Mouse (Mus musculus) left cerebral cortex, adult 9 months (tissue): ENCODE measurements at regions not wholly inside any gene's neighbourhood (a gene's known extent, or its start where the extent isn't known, plus 50 kb on each side); places are given as distances from the start of the nearest gene placed in this dataset.

ENCODE experiments used
- DNase-seq, 2 experiments: peaks; one replicate each; pipeline ENCODE4 v3.0.0; 2022; ENCODE audit warnings: low spot score in 2 of 2

DNA sequence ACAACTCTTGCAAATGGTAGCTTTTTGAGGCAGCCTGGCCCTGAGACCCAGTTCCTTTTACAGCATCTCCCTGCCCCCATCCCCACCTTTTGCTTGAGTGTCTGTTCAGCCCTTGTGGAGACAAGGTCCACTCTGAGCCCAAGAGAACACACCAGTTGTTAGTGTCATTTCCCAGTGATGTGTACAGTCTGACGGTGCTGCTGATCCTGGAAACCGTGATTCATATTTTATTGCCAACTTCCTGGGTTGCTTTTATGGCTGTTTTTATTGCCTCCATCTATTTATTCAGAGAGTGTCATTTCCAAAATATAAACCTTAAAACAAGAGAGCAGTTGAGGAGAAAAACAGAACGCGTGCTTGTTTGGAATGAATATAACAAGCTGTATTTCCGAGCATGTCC lies 309.6 kb upstream of the Isl1 start:
- DNase-seq: no peak

DNA sequence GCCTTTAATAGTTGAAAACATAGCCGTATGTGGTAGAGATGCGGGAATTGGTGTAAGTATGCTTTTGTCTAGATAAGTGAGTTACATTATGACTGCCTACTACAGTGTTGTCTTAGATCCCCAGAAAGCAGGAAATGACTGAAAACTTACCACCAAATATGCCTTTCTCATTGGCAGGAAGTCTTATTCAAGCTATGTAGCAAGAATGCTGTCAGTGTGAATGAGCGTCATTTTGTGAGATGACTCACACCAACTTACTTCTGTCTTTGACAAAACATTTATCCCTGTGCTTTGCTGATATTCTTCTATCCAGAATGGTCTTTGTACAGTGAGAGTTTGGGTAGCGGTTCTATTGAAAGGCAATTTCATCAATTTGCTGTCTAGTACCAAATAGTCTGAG lies 286.9 kb upstream of the Isl1 start:
- DNase-seq: no peak

DNA sequence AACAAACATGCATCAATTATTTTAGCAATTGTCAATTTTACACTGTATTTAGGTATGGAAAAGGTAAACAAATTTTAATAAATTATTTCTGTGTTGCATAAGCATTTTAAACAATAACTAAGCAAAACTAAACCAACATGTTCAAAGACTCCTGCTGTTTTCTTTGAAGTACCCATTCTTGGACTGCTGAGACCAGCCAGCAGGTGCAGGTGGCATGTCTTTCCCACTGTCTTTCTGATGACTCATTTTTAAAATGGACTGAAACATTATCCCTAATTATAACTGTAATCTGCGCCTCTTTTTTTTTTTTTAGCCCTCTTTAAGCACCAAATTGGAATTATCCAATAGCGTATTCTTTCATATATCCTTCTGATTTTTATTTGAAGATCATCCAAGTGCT lies 286.0 kb upstream of the Isl1 start:
- DNase-seq: no peak

DNA sequence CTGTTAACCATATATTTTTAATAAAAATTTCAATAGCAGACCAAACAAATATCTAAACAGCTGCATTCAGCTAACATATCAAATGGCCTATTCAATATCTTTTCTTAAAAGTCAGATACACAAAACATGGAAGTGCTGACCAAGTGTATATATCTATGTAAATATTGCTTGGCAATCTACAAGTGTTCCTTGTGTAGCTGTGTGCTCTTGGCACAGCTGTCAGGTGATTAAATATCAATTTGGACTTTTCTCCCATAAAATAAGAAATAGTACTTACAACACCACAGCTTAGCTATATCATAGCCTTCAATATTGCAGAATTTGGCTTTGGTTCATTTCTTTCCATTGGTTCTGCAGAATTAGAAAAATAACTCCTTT lies 266.5 kb upstream of the Isl1 start:
- DNase-seq: no peak

GRCm38 (mm10) chr13:116575274-116575957 lies 265.9 kb upstream of the Isl1 start:
- no peak for DNase-seq

DNA sequence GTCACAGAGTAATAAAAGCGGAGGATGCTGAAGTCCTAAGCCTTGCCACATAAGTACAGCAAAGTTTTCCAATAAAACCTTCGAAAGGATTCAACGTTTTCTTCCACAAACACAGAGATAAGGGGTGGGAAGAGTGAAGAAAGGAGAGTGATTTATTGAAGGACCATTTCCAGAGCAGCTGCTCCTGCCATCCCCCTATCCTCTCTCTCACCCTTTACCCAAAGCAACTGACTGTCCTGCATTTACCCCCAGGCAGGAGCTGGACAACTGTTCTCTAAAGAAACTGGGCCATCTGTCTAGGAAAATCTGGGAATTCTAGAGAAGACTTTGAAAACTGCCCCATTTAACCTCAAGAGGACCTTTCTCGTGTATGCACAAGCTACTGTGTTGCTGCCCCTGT lies 245.6 kb upstream of the Isl1 start:
- no peak for DNase-seq

DNA sequence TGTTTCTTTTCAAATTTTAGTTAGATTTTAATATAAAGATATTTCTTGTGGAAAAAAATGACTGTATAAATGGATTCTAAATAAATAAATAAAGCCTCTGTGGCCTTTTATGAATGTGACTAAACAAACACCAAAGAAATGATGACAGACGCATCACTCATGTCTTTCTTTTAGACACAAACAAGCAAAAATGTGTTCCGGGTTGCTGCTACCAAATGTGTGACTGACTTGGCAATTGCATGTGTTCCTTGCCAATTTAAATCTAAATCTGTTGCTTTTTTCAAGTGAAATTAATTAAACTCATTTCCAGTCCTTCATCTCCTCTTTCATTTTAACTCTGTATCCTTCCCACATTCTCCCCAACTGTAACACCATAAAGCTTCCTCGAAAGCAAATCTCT lies 225.7 kb upstream of the Isl1 start:
- no peak for DNase-seq

- DNase-seq: peak; percentile 2 to 5
Measured at GRCm38 (mm10) chr13:116533163-116533562, 223.7 kb upstream of the Isl1 start.

DNA sequence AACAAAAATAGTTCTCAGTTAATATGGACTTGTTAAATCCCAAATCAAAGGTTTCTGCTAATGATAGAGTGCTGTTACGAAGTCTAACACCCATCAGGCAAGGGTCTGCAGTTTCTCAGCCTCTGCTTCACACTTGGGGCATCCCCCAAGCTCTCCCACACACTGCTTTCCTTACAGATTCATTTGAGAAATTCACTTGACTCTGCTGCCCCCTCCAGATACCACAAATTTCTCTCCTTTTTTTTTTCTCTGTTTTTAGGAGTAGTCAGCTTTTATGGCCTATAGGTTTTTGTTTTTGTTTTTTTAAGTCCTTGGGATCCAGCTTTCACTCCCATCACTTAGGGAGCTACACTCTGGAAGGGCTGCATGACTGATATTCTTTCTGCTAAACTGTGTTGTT lies 218.8 kb upstream of the Isl1 start:
- no peak for DNase-seq

- DNase-seq: no peak
Measured at GRCm38 (mm10) chr13:116527037-116527436, 217.5 kb upstream of the Isl1 start.

- no peak for DNase-seq
Measured at GRCm38 (mm10) chr13:116523713-116524303, 214.3 kb upstream of the Isl1 start.

- no peak for DNase-seq
Measured at GRCm38 (mm10) chr13:116514640-116515311, 205.3 kb upstream of the Isl1 start.

DNA sequence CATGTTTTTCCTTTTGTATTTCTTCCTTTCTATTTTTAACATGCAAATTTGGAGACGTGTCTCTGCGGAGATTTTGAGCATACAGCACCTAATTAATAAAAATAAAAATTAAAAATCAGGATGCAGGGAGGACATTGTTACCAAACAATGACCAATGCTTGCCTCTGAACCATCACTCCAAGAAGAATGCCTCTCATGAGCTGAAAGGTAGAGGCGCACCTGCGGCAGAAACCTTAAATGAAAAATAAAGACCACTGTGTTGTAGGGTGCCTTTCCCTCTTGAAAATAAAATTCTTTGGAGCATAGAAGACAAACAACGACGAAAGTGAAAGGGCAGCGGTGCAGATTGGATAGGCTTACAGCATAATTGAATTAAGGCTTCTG lies 204.8 kb upstream of the Isl1 start:
- no peak for DNase-seq

- no peak for DNase-seq
Measured at GRCm38 (mm10) chr13:116512398-116512797, 202.9 kb upstream of the Isl1 start.

- no peak for DNase-seq
Measured at GRCm38 (mm10) chr13:116508213-116508811, 198.8 kb upstream of the Isl1 start.

DNA sequence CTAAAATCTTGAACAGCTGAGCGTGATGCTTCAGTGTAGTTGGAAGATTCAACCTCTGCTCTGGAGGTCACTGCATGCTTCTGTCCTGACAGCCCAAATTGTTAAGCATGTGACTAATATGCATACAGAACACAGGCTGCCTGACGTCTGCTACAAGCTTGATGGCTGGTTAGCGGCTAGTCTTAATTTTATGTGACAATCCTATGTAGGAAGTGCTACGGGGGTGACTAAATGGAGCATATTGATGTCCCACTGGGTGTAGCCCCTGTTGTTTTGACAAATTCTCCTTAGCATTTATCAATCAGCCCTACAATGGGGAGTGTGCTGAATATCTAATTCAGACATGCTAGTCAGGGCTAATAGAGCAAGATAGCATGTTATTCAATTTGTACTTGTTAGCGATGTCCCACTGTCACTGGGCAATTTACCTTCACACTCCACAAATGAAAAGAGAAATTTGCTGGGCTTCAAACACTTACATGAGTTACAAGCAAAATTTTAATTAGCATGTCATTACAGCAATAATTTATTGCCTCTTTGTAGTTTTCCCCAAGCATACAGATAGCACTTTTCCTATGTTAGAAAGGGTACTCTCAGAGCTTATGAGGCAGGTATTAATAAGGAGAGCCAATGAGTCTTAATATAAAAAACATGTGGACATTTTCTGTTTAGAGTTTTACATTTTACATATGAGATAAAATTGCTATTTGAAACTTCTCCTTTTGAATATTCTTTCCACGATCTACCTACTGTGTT lies 188.3 kb upstream of the Isl1 start:
- no peak for DNase-seq

DNA sequence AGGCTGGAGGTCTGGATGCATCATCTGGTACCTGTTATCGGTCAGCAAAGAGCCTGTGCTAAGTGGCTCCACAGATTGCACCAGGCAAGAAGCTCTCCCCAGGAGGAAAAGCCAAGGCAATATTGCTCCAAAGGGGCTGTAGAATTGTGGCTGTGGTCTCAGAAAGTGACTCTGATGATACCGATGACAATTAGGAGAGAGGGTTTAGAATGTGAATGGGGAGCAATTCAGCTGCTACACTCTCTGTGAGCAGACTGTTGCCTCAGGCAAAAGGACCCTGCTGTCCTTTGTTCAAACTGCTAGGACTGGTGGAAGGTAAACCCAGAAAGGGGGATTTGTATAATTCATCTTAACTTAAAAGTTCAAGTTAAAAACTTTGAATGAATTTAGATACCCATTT lies 186.2 kb upstream of the Isl1 start:
- DNase-seq: no peak

DNA sequence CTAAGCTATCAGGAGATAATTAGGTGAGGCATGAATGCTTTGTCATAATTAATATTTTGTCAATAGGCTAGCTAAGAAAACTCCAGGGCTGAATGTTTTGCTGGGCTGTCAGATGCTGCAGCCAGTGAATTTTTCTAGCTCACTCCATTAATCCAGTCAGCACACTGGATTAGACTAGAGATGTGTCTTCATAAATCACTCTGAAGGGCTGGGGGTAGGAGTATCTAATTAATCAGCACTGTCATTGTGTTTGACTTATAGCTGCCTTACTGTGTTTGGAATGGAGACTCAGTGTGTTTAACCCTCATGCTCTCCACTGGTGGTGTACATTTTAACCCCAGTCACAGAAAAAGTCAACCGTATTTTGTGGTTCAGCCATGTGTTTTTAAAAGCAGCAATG lies 179.9 kb upstream of the Isl1 start:
- DNase-seq: no peak

- no peak for DNase-seq
Measured at GRCm38 (mm10) chr13:116474611-116475010, 165.1 kb upstream of the Isl1 start.

GRCm38 (mm10) chr13:116461757-116462156 lies 152.3 kb upstream of the Isl1 start:
- DNase-seq: no peak

DNA sequence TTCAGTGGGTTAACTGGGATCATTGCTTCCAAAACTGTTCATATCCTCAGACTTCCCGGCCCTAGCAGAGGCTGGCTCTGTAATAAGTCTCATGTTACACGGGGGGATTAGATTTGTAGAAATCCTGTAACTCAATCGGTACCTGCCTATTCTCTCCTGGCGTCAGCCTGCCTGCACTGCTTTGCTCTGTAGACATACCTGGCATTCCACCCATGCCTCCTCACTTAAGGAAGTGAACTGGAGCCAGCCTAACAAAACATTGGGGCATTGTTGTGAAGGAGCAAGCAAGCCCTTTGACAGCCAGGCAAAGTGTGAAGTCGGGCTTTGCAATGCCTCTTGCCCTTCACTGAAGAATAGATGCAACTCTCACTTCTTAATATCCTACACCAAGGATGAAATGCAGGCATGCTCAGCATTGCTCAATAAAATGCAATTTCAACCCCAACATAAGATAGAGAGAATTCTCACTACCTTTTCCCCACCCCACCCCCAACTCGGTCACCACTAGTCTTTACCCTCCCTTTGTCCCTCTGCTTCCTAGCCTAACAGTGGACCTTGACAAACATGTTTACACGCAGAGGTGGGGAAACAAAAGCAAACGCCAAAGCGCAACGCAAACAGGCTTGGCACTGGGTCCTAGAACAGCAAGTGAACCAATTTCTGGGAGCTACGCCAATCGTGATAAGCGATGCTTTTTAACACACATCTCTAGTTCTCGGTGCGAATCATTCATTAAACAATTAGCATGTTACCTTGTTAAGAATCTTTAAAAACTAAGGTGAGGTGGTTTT lies 133.9 kb upstream of the Isl1 start:
- DNase-seq: no peak
